Mouse (Mus musculus): ENCODE results near the gene Soga1. TPM values are rescaled to one million over a fixed set of nuclear protein-coding genes. Genes with fewer than 3 reads are reported as not detected.

Soga1 gene
- polyA plus RNA-seq, 1 experiment from 2014 or later = 7.0 TPM

GRCm38 (mm10) chr2:156973316-156974100 lies 105.5 kb downstream of the Soga1 start:
- 86% methylated on average over 5 of the region's 5 CpGs for WGBS
- no peaks in the 10 kb centered on the region for H3K27me3 ChIP-seq (ENCODE audit: control insufficient read depth, insufficient read depth, low read length)

DNA sequence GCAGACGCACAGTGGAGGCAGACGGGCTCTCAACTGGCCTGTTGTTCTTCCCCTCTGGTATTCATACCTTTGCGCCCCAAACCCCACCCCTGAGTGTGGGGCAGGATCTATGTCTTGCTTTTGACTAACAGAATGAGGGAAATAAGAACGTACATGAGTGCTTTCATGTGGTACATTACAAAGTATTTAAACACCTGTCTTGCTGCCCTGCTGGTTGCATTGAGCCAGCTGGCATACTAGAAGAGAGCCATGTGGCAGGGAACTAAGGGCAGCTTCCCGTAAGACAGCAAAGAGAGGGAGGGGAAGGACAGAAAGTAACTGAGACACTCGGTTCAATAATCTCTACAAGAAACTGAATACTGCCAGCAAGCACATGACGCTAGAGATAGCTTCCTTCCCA lies 108.8 kb downstream of the Soga1 start:
- H3K4me2 ChIP-seq (ENCODE audit: low read depth, severe bottlenecking) = no peak overlapping the region
- H3K9ac ChIP-seq (ENCODE audit: low read length) = no peak overlapping the region
- H3K4me3 ChIP-seq (ENCODE audit: low read depth, low read length) = no peak overlapping the region
- H3K36me3 ChIP-seq (ENCODE audit: control insufficient read depth, insufficient read depth, low read length) = no peaks in the 10 kb centered on the region
- no peak overlapping the region for H3K27ac ChIP-seq (replicated peaks; ENCODE audit: low read depth, low read length)
- H3K27me3 ChIP-seq (ENCODE audit: control insufficient read depth, insufficient read depth, low read length) = no peaks in the 10 kb centered on the region
- no peaks in the 10 kb centered on the region for H3K9me3 ChIP-seq (ENCODE audit: control insufficient read depth, low read length)
- no peak for DNase-seq (ENCODE audit: low spot score)
- ATAC-seq (ENCODE audit: insufficient number of reproducible peaks, low FRiP score, low TSS enrichment, low read depth) = no peak
- no peaks in the 10 kb centered on the region for H3K4me1 ChIP-seq (ENCODE audit: control insufficient read depth, insufficient read depth, low read length)
- WGBS = 88% methylated on average over 7 of the region's 7 CpGs

More at GRCm38 (mm10) chr2:156973316-156974100, 105.5 kb downstream of the Soga1 start:
- no peak overlapping the region for H3K4me2 ChIP-seq (ENCODE audit: low read depth, severe bottlenecking)
- no peak overlapping the region for H3K9ac ChIP-seq (ENCODE audit: low read length)
- no peak for DNase-seq (ENCODE audit: low spot score)
- no peak overlapping the region for H3K27ac ChIP-seq (replicated peaks; ENCODE audit: low read depth, low read length)
- H3K4me3 ChIP-seq (ENCODE audit: low read depth, low read length) = no peak overlapping the region
- no peaks in the 10 kb centered on the region for H3K36me3 ChIP-seq (ENCODE audit: control insufficient read depth, insufficient read depth, low read length)
- H3K4me1 ChIP-seq (ENCODE audit: control insufficient read depth, insufficient read depth, low read length) = no peaks in the 10 kb centered on the region
- no peak for ATAC-seq (ENCODE audit: insufficient number of reproducible peaks, low FRiP score, low TSS enrichment, low read depth)
- H3K9me3 ChIP-seq (ENCODE audit: control insufficient read depth, low read length) = no peaks in the 10 kb centered on the region

- Histone ChIP-seq H3K27ac (replicated peaks; ENCODE audit: low read depth, low read length) (no peak overlapping the region), H3K9ac (ENCODE audit: low read length) (no peak overlapping the region), H3K4me3 (ENCODE audit: low read depth, low read length) (no peak overlapping the region), H3K27me3 (ENCODE audit: control insufficient read depth, insufficient read depth, low read length) (no peaks in the 10 kb centered on the region), H3K36me3 (ENCODE audit: control insufficient read depth, insufficient read depth, low read length) (no peaks in the 10 kb centered on the region), H3K4me1 (ENCODE audit: control insufficient read depth, insufficient read depth, low read length) (no peaks in the 10 kb centered on the region), H3K9me3 (ENCODE audit: control insufficient read depth, low read length) (no peaks in the 10 kb centered on the region), H3K4me2 (ENCODE audit: low read depth, severe bottlenecking) (no peak overlapping the region)
- 84% methylated on average over 4 of the region's 4 CpGs for WGBS
- DNase-seq (ENCODE audit: low spot score) = no peak
- ATAC-seq (ENCODE audit: insufficient number of reproducible peaks, low FRiP score, low TSS enrichment, low read depth) = no peak
Observed at GRCm38 (mm10) chr2:156968501-156968900, 110.6 kb downstream of the Soga1 start.

DNA sequence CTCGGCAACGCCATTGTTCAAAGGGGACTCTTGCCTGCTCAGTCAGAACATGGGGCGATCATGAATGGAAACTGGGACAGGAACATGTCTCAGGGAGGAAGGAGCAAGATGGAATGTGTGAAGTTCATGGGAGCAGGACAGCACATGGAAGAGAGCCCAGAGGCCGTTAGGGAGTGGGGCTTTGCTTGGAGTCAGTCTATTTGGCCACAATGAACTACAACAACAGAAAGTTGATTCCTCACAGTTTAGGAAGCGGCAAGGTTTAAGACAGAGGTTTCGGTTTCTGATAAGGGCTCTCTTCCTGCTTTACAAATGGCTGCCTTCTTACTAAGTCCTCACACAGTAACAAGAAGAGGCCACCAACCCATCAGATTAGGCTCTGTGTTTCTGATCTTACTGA lies 111.7 kb downstream of the Soga1 start:
- Histone ChIP-seq H3K4me3 (ENCODE audit: low read depth, low read length) (no peak overlapping the region), H3K4me1 (ENCODE audit: control insufficient read depth, insufficient read depth, low read length) (no peaks in the 10 kb centered on the region), H3K36me3 (ENCODE audit: control insufficient read depth, insufficient read depth, low read length) (no peaks in the 10 kb centered on the region), H3K27me3 (ENCODE audit: control insufficient read depth, insufficient read depth, low read length) (no peaks in the 10 kb centered on the region), H3K9me3 (ENCODE audit: control insufficient read depth, low read length) (no peaks in the 10 kb centered on the region), H3K4me2 (ENCODE audit: low read depth, severe bottlenecking) (no peak overlapping the region), H3K27ac (replicated peaks; ENCODE audit: low read depth, low read length) (no peak overlapping the region), H3K9ac (ENCODE audit: low read length) (no peak overlapping the region)
- 89% methylated on average over 6 of the region's 6 CpGs for WGBS
- ATAC-seq (ENCODE audit: insufficient number of reproducible peaks, low FRiP score, low TSS enrichment, low read depth) (no peak), DNase-seq (ENCODE audit: low spot score) (no peak)

Other genes with a start within 250 kb of the Soga1 start
- gene Tgif2, start 239.2 kb downstream of the Soga1 start, polyA plus RNA-seq (2014; fragmentation: Nextera tagmentation; extraction: Ambion mirVana) = 99.5 and 100.0 TPM in 2 replicates
- 6.3 and 8.0 TPM in 2 replicates for gene 4930518I15Rik, start 221.3 kb downstream of the Soga1 start, polyA plus RNA-seq (2014; fragmentation: Nextera tagmentation; extraction: Ambion mirVana)
- gene Rab5if, start 216.1 kb downstream of the Soga1 start, polyA plus RNA-seq (2014; fragmentation: Nextera tagmentation; extraction: Ambion mirVana) = 190 and 202 TPM in 2 replicates
- gene Sla2, start 192.1 kb downstream of the Soga1 start, polyA plus RNA-seq (2014; fragmentation: Nextera tagmentation; extraction: Ambion mirVana) = 0.51 and 0.52 TPM in 2 replicates
- gene Ndrg3, start 87.2 kb downstream of the Soga1 start, polyA plus RNA-seq (2014; fragmentation: Nextera tagmentation; extraction: Ambion mirVana) = 40.3 and 40.7 TPM in 2 replicates
- 55.5 and 57.0 TPM in 2 replicates for gene Dsn1, start 72.1 kb downstream of the Soga1 start, polyA plus RNA-seq (2014; fragmentation: Nextera tagmentation; extraction: Ambion mirVana)
- gene Tldc2, start 7.8 kb upstream of the Soga1 start, polyA plus RNA-seq (2014; fragmentation: Nextera tagmentation; extraction: Ambion mirVana) = not detected in 2 replicates
- gene Samhd1, start 56.0 kb upstream of the Soga1 start, polyA plus RNA-seq (2014; fragmentation: Nextera tagmentation; extraction: Ambion mirVana) = 27.5 and 27.9 TPM in 2 replicates
- 30.0 and 30.8 TPM in 2 replicates for gene Rbl1, start 125.3 kb upstream of the Soga1 start, polyA plus RNA-seq (2014; fragmentation: Nextera tagmentation; extraction: Ambion mirVana)
- 269 TPM in 2 replicates for gene Rpn2, start 199.8 kb upstream of the Soga1 start, polyA plus RNA-seq (2014; fragmentation: Nextera tagmentation; extraction: Ambion mirVana)
- 0.34 and 0.39 TPM in 2 replicates for gene Mroh8, start 200.3 kb upstream of the Soga1 start, polyA plus RNA-seq (2014; fragmentation: Nextera tagmentation; extraction: Ambion mirVana)